Mouse (Mus musculus) liver, postnatal 0 days (tissue): ENCODE measurements around the gene Jak3. TPM values are rescaled to one million over a fixed set of nuclear protein-coding genes. Genes with fewer than 3 reads are reported as not detected.

Experiments used
- ATAC-seq: fragments of 200-750 bp; cut with Nextera tagmentation; 2 replicates; pipeline ENCODE4 v1.8.0; 2017; ENCODE audit warnings: mild to moderate bottlenecking, moderate library complexity
- DNase-seq: peaks from one replicate; pipeline ENCODE4 v3.0.0-alpha.2; 2016
- H3K27ac ChIP-seq: fragments of 300-500 bp; sonication (generic); 2 replicates; pipeline ENCODE4 v1.5.1; 2014; ENCODE audit warnings: antibody characterized with exemption, moderate library complexity, mild to moderate bottlenecking, low read depth
- H3K27me3 ChIP-seq: fragments of 300-500 bp; sonication (generic); 2 replicates; pipeline ENCODE4 v1.6.1; 2014; ENCODE audit warnings: low read length, control low read depth, mixed read lengths; ENCODE audit not compliant: insufficient read depth
- H3K36me3 ChIP-seq: fragments of 300-500 bp; sonication (generic); replicated peaks from 2 replicates; pipeline ENCODE4 v1.6.1; 2014; ENCODE audit warnings: mild to moderate bottlenecking, control low read depth, low read length, moderate library complexity, mixed read lengths; ENCODE audit not compliant: insufficient read depth
- H3K4me1 ChIP-seq: fragments of 300-500 bp; sonication (generic); 2 replicates; pipeline ENCODE4 v1.6.1; 2014; ENCODE audit warnings: antibody characterized with exemption, mild to moderate bottlenecking, control low read depth; ENCODE audit not compliant: insufficient read depth
- H3K4me2 ChIP-seq: fragments of 300-500 bp; sonication (generic); 2 replicates; pipeline ENCODE4 v1.6.1; 2014; ENCODE audit warnings: low read depth, mild to moderate bottlenecking, low read length, moderate library complexity, mixed read lengths
- H3K4me3 ChIP-seq: fragments of 300-500 bp; sonication (generic); 2 replicates; pipeline ENCODE4 v1.5.1; 2014; ENCODE audit warnings: low read depth, low read length
- H3K9ac ChIP-seq: fragments of 300-500 bp; sonication (generic); replicated peaks from 2 replicates; pipeline ENCODE4 v1.6.1; 2014; ENCODE audit warnings: mild to moderate bottlenecking, moderate library complexity
- H3K9me3 ChIP-seq: fragments of 300-500 bp; sonication (generic); 2 replicates; pipeline ENCODE4 v1.6.1; 2016; ENCODE audit warnings: mild to moderate bottlenecking, control low read depth, low read length, mixed read lengths
- CTCF ChIP-seq: sonication (generic); IDR thresholded peaks from 2 replicates; pipeline ENCODE4 v1.5.1; 2016; ENCODE audit warnings: antibody characterized with exemption, low read depth
- EP300 ChIP-seq: IDR thresholded peaks from 2 replicates; pipeline ENCODE4 v1.6.1; 2016; ENCODE audit warnings: antibody characterized with exemption, low read depth, mild to moderate bottlenecking
- WGBS: fragments of 180-500 bp; shearing (Covaris S2); extraction: QIAGEN DNeasy Blood & Tissue Kit; methylation state at CpG from one replicate; pipeline ENCODE4 v1.1.7; 2014; ENCODE audit not compliant: insufficient replicate concordance; 5-methylcytosine and 5-hydroxymethylcytosine counted together
- polyA plus RNA-seq: library from polyadenylated mRNA; unstranded; fragments of >200 nt; fragmentation: Nextera tagmentation; extraction: Ambion mirVana; gene quantifications from 2 replicates; pipeline ENCODE4 v1.2.1, GENCODE M21; 2015

Gene Jak3
- polyA plus RNA-seq, 1 experiment from 2014 or later: 4.6 TPM

- no peaks in the 10 kb centered on the region for H3K36me3 ChIP-seq
- 44% methylated on average over 9 of the region's 9 CpGs for whole genome bisulfite sequencing
- peaks cover 33% of the 10 kb centered on the region for H3K4me1 ChIP-seq
- H3K9me3 ChIP-seq: no peaks in the 10 kb centered on the region
- peaks cover 9% of the 10 kb centered on the region; the same call in 1 of the 2 replicates for H3K27me3 ChIP-seq
- DNase-seq (no peak), ATAC-seq (no peak)
- peak overlapping the region; percentile 81; the same call in 1 of the 2 replicates for H3K4me3 ChIP-seq
- TF ChIP-seq CTCF (no peak), EP300 (no peak)
- peak overlapping the region; percentile 84 for H3K9ac ChIP-seq
- H3K27ac ChIP-seq: peak overlapping the region; percentile 89
- peak overlapping the region; percentile 93 for H3K4me2 ChIP-seq
Measured at GRCm38 (mm10) chr8:71675456-71676019, 558 bp upstream of the Jak3 start.

DNA sequence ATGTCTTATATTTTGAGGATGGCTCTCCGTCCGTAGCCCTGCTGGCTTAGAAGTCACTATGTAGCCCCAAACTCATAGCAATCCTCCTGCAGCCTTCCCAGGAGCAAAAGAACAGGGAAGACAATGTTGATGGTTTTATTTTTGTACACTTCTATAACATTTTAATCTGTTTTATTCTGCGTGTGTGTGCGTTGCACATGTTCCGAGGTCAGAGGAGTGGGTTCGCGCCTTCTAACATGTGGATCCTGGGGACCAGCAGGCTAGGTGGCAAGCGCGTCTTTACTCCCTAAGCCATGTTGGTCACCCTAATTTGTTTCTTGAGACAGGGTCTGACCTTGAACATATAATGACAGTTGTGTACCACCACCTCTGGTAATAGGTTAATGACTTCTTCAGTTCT, 707 bp downstream of the Jak3 start:
- no peak for TF ChIP-seq CTCF
- TF ChIP-seq EP300: no peak
- H3K4me3 ChIP-seq: peak overlapping the region; percentile 81
- H3K4me2 ChIP-seq: peak overlapping the region; percentile 93
- ATAC-seq (no peak), DNase-seq (no peak)
- peaks cover 23% of the 10 kb centered on the region for H3K4me1 ChIP-seq
- H3K9ac ChIP-seq: peak overlapping the region; percentile 84
- 37% methylated on average over 9 of the region's 9 CpGs for WGBS
- H3K9me3 ChIP-seq: no peaks in the 10 kb centered on the region
- peak overlapping the region; percentile 89 for H3K27ac ChIP-seq
- H3K36me3 ChIP-seq: no peaks in the 10 kb centered on the region
- 0 out of 2 replicates have a peak, but pooled peaks cover 5% of the 10 kb centered on the region for H3K27me3 ChIP-seq

DNA sequence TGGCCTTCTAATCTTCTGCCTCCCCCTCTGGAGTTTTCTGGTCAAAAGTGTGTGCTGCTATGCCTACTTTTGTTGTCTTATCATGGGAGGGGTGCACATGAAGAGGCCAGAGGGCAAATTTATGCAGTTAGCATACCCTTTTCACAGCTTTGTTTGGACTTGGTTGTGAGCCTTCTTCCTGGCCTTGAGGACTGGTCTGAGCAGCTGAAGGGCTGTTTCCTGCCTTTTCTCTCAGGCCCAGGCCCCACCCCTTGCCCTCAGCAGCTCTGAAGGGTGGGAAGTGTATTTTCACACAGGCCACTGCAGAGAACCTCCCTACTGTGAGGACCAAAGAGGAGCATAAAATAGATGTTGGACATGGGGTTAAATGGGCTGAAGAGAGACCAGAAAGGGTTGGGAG, 1.5 kb downstream of the Jak3 start:
- TF ChIP-seq CTCF (no peak), EP300 (no peak)
- Histone ChIP-seq H3K4me1 (peaks cover 18% of the 10 kb centered on the region), H3K4me2 (peak overlapping the region; percentile 93), H3K36me3 (no peaks in the 10 kb centered on the region), H3K27me3 (0 out of 2 replicates have a peak, but pooled peaks cover 9% of the 10 kb centered on the region), H3K9me3 (no peaks in the 10 kb centered on the region), H3K27ac (peak overlapping the region; percentile 26; the same call in 1 of the 2 replicates), H3K4me3 (no peak overlapping the region), H3K9ac (no peak overlapping the region)
- no peak for DNase-seq
- ATAC-seq: no peak

- DNase-seq (no peak), ATAC-seq (no peak)
- H3K4me2 ChIP-seq: no peak overlapping the region
- H3K27ac ChIP-seq: no peak overlapping the region
- no peak overlapping the region for H3K4me3 ChIP-seq
- 0 out of 2 replicates have a peak, but pooled peaks cover 9% of the 10 kb centered on the region for H3K27me3 ChIP-seq
- no peaks in the 10 kb centered on the region for H3K36me3 ChIP-seq
- H3K4me1 ChIP-seq: peaks cover 18% of the 10 kb centered on the region
- 74% methylated on average over 4 of the region's 4 CpGs for WGBS
- TF ChIP-seq EP300 (no peak), CTCF (no peak)
- no peak overlapping the region for H3K9ac ChIP-seq
- H3K9me3 ChIP-seq: no peaks in the 10 kb centered on the region
Measured at GRCm38 (mm10) chr8:71678216-71678615, 2.1 kb downstream of the Jak3 start.

GRCm38 (mm10) chr8:71679116-71679515, 3.0 kb downstream of the Jak3 start:
- DNase-seq: no peak
- Histone ChIP-seq H3K4me1 (peaks cover 18% of the 10 kb centered on the region), H3K4me3 (no peak overlapping the region), H3K4me2 (peak overlapping the region; percentile 47; the same call in 1 of the 2 replicates), H3K9me3 (no peaks in the 10 kb centered on the region), H3K27ac (no peak overlapping the region), H3K27me3 (peaks cover 17% of the 10 kb centered on the region; the same call in 1 of the 2 replicates), H3K9ac (no peak overlapping the region), H3K36me3 (no peaks in the 10 kb centered on the region)
- ATAC-seq: no peak
- WGBS: 65% methylated on average over 16 of the region's 16 CpGs
- TF ChIP-seq CTCF (no peak), EP300 (no peak)

- 0 out of 2 replicates have a peak overlapping the region, but pooled peaks have one; percentile 13 for H3K4me3 ChIP-seq
- no peaks in the 10 kb centered on the region for H3K9me3 ChIP-seq
- H3K27ac ChIP-seq: no peak overlapping the region
- H3K36me3 ChIP-seq: no peaks in the 10 kb centered on the region
- TF ChIP-seq CTCF: no peak
- peaks cover 18% of the 10 kb centered on the region for H3K4me1 ChIP-seq
- peak overlapping the region; percentile 47 for H3K4me2 ChIP-seq
- ATAC-seq: no peak
- H3K27me3 ChIP-seq: peaks cover 21% of the 10 kb centered on the region; the same call in 1 of the 2 replicates
- WGBS: 63% methylated on average over 44 of the region's 46 CpGs
- DNase-seq: no peak
- no peak overlapping the region for H3K9ac ChIP-seq
Measured at GRCm38 (mm10) chr8:71679550-71680168, 3.6 kb downstream of the Jak3 start.
